Mouse (Mus musculus) stomach, postnatal 0 days (tissue): ENCODE data around the gene Ppara.

ENCODE experiments used
- CTCF ChIP-seq: IDR thresholded peaks from 2 replicates; pipeline ENCODE4 v1.5.1; 2016; ENCODE audit warnings: antibody characterized with exemption, low read depth, mild to moderate bottlenecking, moderate library complexity
- EP300 ChIP-seq: optimal IDR thresholded peaks from 2 replicates; pipeline ENCODE3; 2016; ENCODE audit warnings: antibody characterized with exemption

- TF ChIP-seq CTCF = no peak
- no peak for TF ChIP-seq EP300
These were observed 13.2 kb downstream of the Ppara start for GRCm38 (mm10) chr15:85747951-85748350.
